Mouse (Mus musculus) cerebellum, adult 2 months (tissue): ENCODE measurements around the gene Ehd4. TPM values are rescaled to one million over a fixed set of nuclear protein-coding genes. Genes with fewer than 3 reads are reported as not detected.
A peak's percentile ranks its signal among the peaks of the same experiment; 100 is the strongest.

ENCODE experiments used
- DNase-seq, 2 experiments: peaks; one replicate each; pipeline ENCODE4 v3.0.0; 2021
- H3K27ac ChIP-seq: fragments of 200-500 bp; 2 replicates; pipeline ENCODE4 v1.5.1; 2012; ENCODE audit warnings: low read length, control low read depth, inconsistent platforms; ENCODE audit not compliant: insufficient read depth
- H3K27me3 ChIP-seq: fragments of 200-500 bp; 2 replicates; pipeline ENCODE4 v1.6.1; 2012; ENCODE audit warnings: inconsistent platforms, mild to moderate bottlenecking, low read length, moderate library complexity; ENCODE audit not compliant: control insufficient read depth, insufficient read depth
- H3K4me1 ChIP-seq: fragments of 200-500 bp; 2 replicates; pipeline ENCODE4 v1.6.1; 2011; ENCODE audit warnings: low read length; ENCODE audit not compliant: control insufficient read depth, insufficient read depth
- H3K4me3 ChIP-seq: fragments of 200-500 bp; replicated peaks from 2 replicates; pipeline ENCODE3; 2011; ENCODE audit warnings: mild to moderate bottlenecking, low read depth, low read length, control low read depth; ENCODE audit not compliant: insufficient read depth
- CTCF ChIP-seq: fragments of 200-500 bp; IDR thresholded peaks from 2 replicates; pipeline ENCODE4 v1.5.1; 2011; ENCODE audit warnings: low read depth, mild to moderate bottlenecking, control low read depth, low read length, moderate library complexity, borderline replicate concordance; ENCODE audit not compliant: insufficient read depth
- POLR2A ChIP-seq: fragments of 200-500 bp; IDR thresholded peaks from 2 replicates; pipeline ENCODE4 v1.6.1; 2011; ENCODE audit warnings: low read length, control low read depth, borderline replicate concordance; ENCODE audit not compliant: insufficient read depth
- WGBS: fragments of 180-500 bp; shearing (Covaris S2); methylation state at CpG from one replicate; pipeline ENCODE4 v1.1.7; 2018; 5-methylcytosine and 5-hydroxymethylcytosine counted together
- polyA plus RNA-seq: library from polyadenylated mRNA; depleted of rRNA; stranded (reverse); fragments of >200 nt; gene quantifications from 2 replicates; pipeline ENCODE4 v1.2.3, GENCODE M21; 2012; rRNA removed

Gene Ehd4
- polyA plus RNA-seq = 13.2 and 14.3 TPM in 2 replicates

- Histone ChIP-seq H3K27ac (peak within 1 kb of the TSS; percentile 8; the same call in 1 of the 2 replicates), H3K27me3 (no peaks in the 10 kb centered on the region), H3K4me3 (peak within 1 kb of the TSS; percentile 88), H3K4me1 (no peaks in the 10 kb centered on the region; the same call in 1 of the 2 replicates)
- DNase-seq = peak; percentile 99 to 100
- under 1% methylated on average over 53 of the region's 53 CpGs for WGBS
- TF ChIP-seq CTCF = no peak
- peak; percentile 30; the same call in 1 of the 2 replicates for TF ChIP-seq POLR2A
These were observed at the start of gene Ehd4 for GRCm38 (mm10) chr2:120154361-120154894. TSS of gene Ehd4 (minus strand) at chr2:120154606.

- no peak overlapping the region for H3K27ac ChIP-seq
These were observed 49.3 kb upstream of the Ehd4 start for GRCm38 (mm10) chr2:120203742-120204141.

GRCm38 (mm10) chr2:120200077-120200476 lies 45.7 kb upstream of the Ehd4 start:
- TF ChIP-seq POLR2A (no peak), CTCF (no peak)
- Histone ChIP-seq H3K27ac (no peak overlapping the region), H3K4me3 (no peak overlapping the region), H3K4me1 (peaks cover 23% of the 10 kb centered on the region), H3K27me3 (no peaks in the 10 kb centered on the region)
- peak; percentile 50 to 78 for DNase-seq
- WGBS = 18% methylated on average over 7 of the region's 7 CpGs

More at GRCm38 (mm10) chr2:120203742-120204141, 49.3 kb upstream of the Ehd4 start:
- Histone ChIP-seq H3K4me1 (peaks cover 23% of the 10 kb centered on the region), H3K27me3 (no peaks in the 10 kb centered on the region), H3K4me3 (no peak overlapping the region)
- DNase-seq = peak in 1 of 2 experiments; percentile 43
- TF ChIP-seq CTCF = no peak
- TF ChIP-seq POLR2A = no peak
- WGBS = 29% methylated on average over 3 of the region's 3 CpGs

GRCm38 (mm10) chr2:120188174-120188573 lies 33.8 kb upstream of the Ehd4 start:
- H3K27me3 ChIP-seq = no peaks in the 10 kb centered on the region
- no peak overlapping the region for H3K27ac ChIP-seq
- 91% methylated on average over 4 of the region's 4 CpGs for WGBS
- no peak for DNase-seq
- TF ChIP-seq CTCF = no peak
- no peak overlapping the region for H3K4me3 ChIP-seq
- no peaks in the 10 kb centered on the region for H3K4me1 ChIP-seq

- Histone ChIP-seq H3K27ac (no peak overlapping the region), H3K4me1 (no peaks in the 10 kb centered on the region), H3K4me3 (no peak overlapping the region), H3K27me3 (no peaks in the 10 kb centered on the region)
- no peak for DNase-seq
- no peak for TF ChIP-seq POLR2A
- TF ChIP-seq CTCF = no peak
- 91% methylated on average over 1 of the region's 1 CpGs for WGBS
These were observed 33.2 kb upstream of the Ehd4 start for GRCm38 (mm10) chr2:120187583-120187982.

GRCm38 (mm10) chr2:120185527-120186276 lies 31.3 kb upstream of the Ehd4 start:
- H3K4me1 ChIP-seq = no peaks in the 10 kb centered on the region
- TF ChIP-seq CTCF (peak; percentile 77), POLR2A (no peak)
- H3K27ac ChIP-seq = no peak overlapping the region
- H3K27me3 ChIP-seq = no peaks in the 10 kb centered on the region
- H3K4me3 ChIP-seq = no peak overlapping the region
- 64% methylated on average over 6 of the region's 6 CpGs for WGBS
- DNase-seq = peak in 1 of 2 experiments; percentile 34

- Histone ChIP-seq H3K27me3 (no peaks in the 10 kb centered on the region), H3K4me3 (no peak overlapping the region), H3K27ac (no peak overlapping the region), H3K4me1 (no peaks in the 10 kb centered on the region)
- TF ChIP-seq POLR2A (no peak), CTCF (no peak)
- DNase-seq = no peak
These were observed 24.5 kb upstream of the Ehd4 start for GRCm38 (mm10) chr2:120178936-120179335.

GRCm38 (mm10) chr2:120173718-120174117 lies 19.3 kb upstream of the Ehd4 start:
- Histone ChIP-seq H3K27ac (no peak overlapping the region), H3K4me1 (no peaks in the 10 kb centered on the region), H3K4me3 (no peak overlapping the region), H3K27me3 (no peaks in the 10 kb centered on the region)
- 21% methylated on average over 10 of the region's 10 CpGs for WGBS
- DNase-seq = peak; percentile 41 to 66
- TF ChIP-seq POLR2A (no peak), CTCF (peak; percentile 89)
